9 mouse cellular contexts compared by ENCODE assay signal in genomic region chr5:53509465-53509864, GRCm38 (mm10). TPM values are rescaled to one million over a fixed set of nuclear protein-coding genes. Genes with fewer than 3 reads are reported as not detected.
A peak's percentile ranks its signal among the peaks of the same experiment; 100 is the strongest.
DNase-seq lines count a peak whose midpoint lies in the region; ATAC-seq and TF ChIP-seq lines count a peak whose summit lies in the region.
"Had no signal": no experiment of that assay in that cellular context is flagged by ENCODE, and none has a peak within 500 bp of the region (broad histone marks: within the 10 kb centered on the region; RNA-seq: fewer than 3 reads in every experiment).

No protein-coding gene starts in this region.

- peak overlapping the region; percentile 88 for H3K4me2 ChIP-seq in myocyte (ENCODE audit: low read depth)
- no peak overlapping the region for H3K4me2 ChIP-seq in intestine, embryonic 15.5 days (replicated peaks)

- H3K9me3 ChIP-seq in intestine, embryonic 15.5 days = no peaks in the 10 kb centered on the region

- H3K79me2 ChIP-seq in myocyte (ENCODE audit: control insufficient read depth, insufficient read depth) = no peaks in the 10 kb centered on the region

- intact Hi-C loops in left cerebral cortex, adult 2 months (cut with DNase I) = no loop called here
- intact Hi-C loops in left cerebral cortex, postnatal 4 days (cut with DNase I) = no loop called here

- H3K36me3 ChIP-seq in myocyte (ENCODE audit: control insufficient read depth, insufficient read depth) = no peaks in the 10 kb centered on the region
- H3K36me3 ChIP-seq in intestine, embryonic 15.5 days = no peaks in the 10 kb centered on the region

- H3K27me3 ChIP-seq in myocyte (ENCODE audit: control insufficient read depth, insufficient read depth, insufficient read length) = no peaks in the 10 kb centered on the region
- H3K27me3 ChIP-seq in intestine, embryonic 15.5 days (replicated peaks) = no peaks in the 10 kb centered on the region

- WGBS in intestine, embryonic 15.5 days = 59% methylated on average over 10 of the region's 10 CpGs

- no peak overlapping the region for H3ac ChIP-seq in myocyte (ENCODE audit: control insufficient read depth, insufficient read length)

- H3K9ac ChIP-seq in intestine, embryonic 15.5 days = no peak overlapping the region

- H3K27ac ChIP-seq in left cerebral cortex, adult 2 months = peak overlapping the region; percentile 56
- no peak overlapping the region for H3K27ac ChIP-seq in intestine, embryonic 15.5 days
- H3K27ac ChIP-seq: layer of hippocampus, adult 2 months had no signal

- H3K4me1 ChIP-seq in intestine, embryonic 15.5 days (replicated peaks) = no peaks in the 10 kb centered on the region

- no peak for DNase-seq in left cerebral cortex, adult 2 months (ENCODE audit: extremely low spot score in 1 of 2, low spot score in 2 of 2)
- no peak for DNase-seq in left cerebral cortex, postnatal 4 days
- DNase-seq in R1 (ENCODE audit: low read depth, low spot score) = peak; percentile 88
- DNase-seq in embryo, embryonic 10.5 days (ENCODE audit: low spot score) = no peak
- no peak for DNase-seq in ovary, adult 18-20 months (ENCODE audit: low spot score)

- ATAC-seq in granulocyte monocyte progenitor cell, adult 5-6 weeks (replicated peaks; ENCODE audit: poor library complexity, severe bottlenecking) = peak; percentile 96
- no peak for ATAC-seq in intestine, embryonic 15.5 days

- no peak for TF ChIP-seq CTCF in left cerebral cortex, adult 2 months (IDR thresholded peaks at IDR 0.05)

- peak; percentile 5 for TF ChIP-seq POLR2A in myocyte (IDR thresholded peaks at IDR 0.05; ENCODE audit: insufficient read length, low read depth)

- H3K4me3 ChIP-seq in left cerebral cortex, adult 2 months = no peak overlapping the region
- no peak overlapping the region for H3K4me3 ChIP-seq in myocyte
- no peak overlapping the region for H3K4me3 ChIP-seq in intestine, embryonic 15.5 days (replicated peaks)
- H3K4me3 ChIP-seq: layer of hippocampus, adult 2 months had no signal

TF ChIP-seq in myocyte, 11 proteins besides CTCF, POLR2A, EP300 and RAD21:
- TF ChIP-seq MYOD1 (IDR thresholded peaks at IDR 0.05; ENCODE audit: control insufficient read depth in 1 of 3, insufficient read length in 2 of 3, low read depth in 2 of 3) (no peak), TCF3 (IDR thresholded peaks at IDR 0.05; ENCODE audit: insufficient read length, low read depth) (no peak), TCF12 (IDR thresholded peaks at IDR 0.05; ENCODE audit: insufficient read depth, poor library complexity, severe bottlenecking) (peak; percentile 57), POLR2AphosphoS2 (IDR thresholded peaks at IDR 0.05; ENCODE audit: insufficient read length, low read depth) (no peak), REST (IDR thresholded peaks at IDR 0.05; ENCODE audit: insufficient read depth, insufficient read length) (no peak), MYOG (IDR thresholded peaks at IDR 0.05; ENCODE audit: control insufficient read depth in 1 of 3, insufficient read depth in 1 of 3, insufficient read length in 2 of 3, low read depth in 2 of 3) (no peak), MAX (IDR thresholded peaks at IDR 0.05; ENCODE audit: low read depth) (peak; percentile 30), SRF (IDR thresholded peaks at IDR 0.05; ENCODE audit: control insufficient read depth, insufficient read length, low read depth) (peak; percentile 27), CEBPB (IDR thresholded peaks at IDR 0.05; ENCODE audit: insufficient read depth, poor library complexity, severe bottlenecking) (peak; percentile 93), E2F4 (IDR thresholded peaks at IDR 0.05; ENCODE audit: insufficient read depth) (no peak), USF1 (IDR thresholded peaks at IDR 0.05; ENCODE audit: low read depth) (no peak)

RNA-seq across cellular contexts. Expression of gene Rbpj, which starts 43.5 kb away (rescaled TPM):
- 10 to 100 TPM; 32.8 to 33.2 TPM for total RNA-seq in left cerebral cortex, adult 2 months (2021)
- 10 to 100 TPM; 27.5 to 35.5 TPM for total RNA-seq in left cerebral cortex, postnatal 4 days (2021)
- 53.7 and 64.4 TPM in 2 replicates for total RNA-seq in granulocyte monocyte progenitor cell, adult 5-6 weeks (2014; fragmentation: Nextera tagmentation)
- 39.0 and 42.6 TPM in 2 replicates for total RNA-seq in granulocyte monocyte progenitor cell, adult 5-6 weeks (2017)
- polyA plus RNA-seq in myocyte (2012; fragmentation: generic; extraction: Trizol) = 16.0 TPM
- polyA plus RNA-seq in intestine, embryonic 15.5 days (2015; fragmentation: Nextera tagmentation; extraction: Ambion mirVana) = 24.6 and 27.9 TPM in 2 replicates
